Mouse (Mus musculus): Measurements from ENCODE around the gene Bcat1.
"Not testable (repeated sequence)": the region's sequence is repeated elsewhere in the genome, so short reads cannot be mapped to it uniquely, and the experiment has no call there.

The Bcat1 gene

DNA sequence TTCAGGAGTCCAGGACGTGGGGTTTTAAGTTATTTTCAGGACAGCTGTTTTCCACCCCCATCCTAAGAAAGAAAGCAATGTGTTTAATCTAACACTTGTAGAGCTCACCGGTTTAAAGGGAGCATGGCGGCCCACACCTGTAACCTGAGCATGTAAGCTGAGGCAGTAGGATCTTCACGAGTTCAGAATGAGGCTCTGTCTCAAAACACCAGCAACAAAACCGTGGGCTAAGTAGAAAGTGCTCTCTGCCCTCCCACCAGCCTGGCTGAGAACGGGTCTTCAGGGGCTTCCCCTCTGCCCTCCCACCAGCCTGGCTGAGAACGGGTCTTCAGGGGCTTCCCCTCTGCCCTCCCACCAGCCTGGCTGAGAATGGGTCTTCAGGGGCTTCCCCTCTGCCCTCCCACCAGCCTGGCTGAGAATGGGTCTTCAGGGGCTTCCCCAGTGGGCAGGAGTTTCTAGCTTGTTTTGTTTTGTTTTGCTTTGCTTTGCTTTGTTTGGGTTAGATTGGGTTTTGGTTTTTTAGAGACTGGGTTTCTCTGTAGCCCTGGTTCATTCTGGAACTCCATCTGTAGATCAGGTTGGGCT lies 17.1 kb upstream of the Bcat1 start:
- DNase-seq (ENCODE audit: low read depth, low spot score): not testable (repeated sequence)

DNA sequence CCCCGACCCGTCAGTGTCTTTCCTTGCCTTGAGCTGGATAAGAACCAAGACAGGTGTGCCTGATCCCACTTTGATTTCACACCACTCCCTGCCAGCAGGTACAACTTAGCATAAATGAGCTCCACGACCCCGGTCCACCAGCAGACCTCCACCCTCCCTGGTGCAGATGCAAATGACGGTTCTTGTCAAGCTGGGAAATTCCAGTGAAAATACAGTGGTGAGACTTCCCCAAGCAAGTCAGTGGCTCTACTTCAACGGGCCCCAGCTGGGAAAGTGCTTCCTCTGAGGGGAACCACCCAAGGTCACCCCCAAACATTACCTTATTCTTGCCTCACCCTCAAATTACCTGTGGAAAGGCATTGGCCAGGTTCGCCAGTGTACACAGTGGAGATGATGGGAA lies 16.0 kb upstream of the Bcat1 start:
- DNase-seq (ENCODE audit: low read depth, low spot score): no peak

DNA sequence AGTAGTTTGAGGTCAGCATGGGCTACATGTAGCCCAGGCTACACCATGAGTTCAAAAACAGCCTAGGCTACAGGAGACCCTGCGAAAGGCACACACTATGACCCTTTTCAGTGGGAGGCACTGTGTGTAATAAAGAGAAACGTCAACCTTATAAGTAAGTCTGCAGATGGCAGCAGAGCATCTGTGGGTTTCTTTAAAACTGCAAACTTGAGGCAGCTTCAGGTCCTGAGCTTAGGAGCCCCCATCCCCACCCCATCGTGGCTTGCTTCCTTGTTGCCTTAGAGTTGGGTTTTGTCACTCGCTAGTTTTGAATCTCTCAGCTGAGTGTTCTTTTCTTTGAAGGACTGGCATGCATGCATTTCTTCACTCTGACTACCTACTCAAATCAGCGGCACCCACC lies 14.9 kb upstream of the Bcat1 start:
- no peak for DNase-seq (ENCODE audit: low read depth, low spot score)

DNA sequence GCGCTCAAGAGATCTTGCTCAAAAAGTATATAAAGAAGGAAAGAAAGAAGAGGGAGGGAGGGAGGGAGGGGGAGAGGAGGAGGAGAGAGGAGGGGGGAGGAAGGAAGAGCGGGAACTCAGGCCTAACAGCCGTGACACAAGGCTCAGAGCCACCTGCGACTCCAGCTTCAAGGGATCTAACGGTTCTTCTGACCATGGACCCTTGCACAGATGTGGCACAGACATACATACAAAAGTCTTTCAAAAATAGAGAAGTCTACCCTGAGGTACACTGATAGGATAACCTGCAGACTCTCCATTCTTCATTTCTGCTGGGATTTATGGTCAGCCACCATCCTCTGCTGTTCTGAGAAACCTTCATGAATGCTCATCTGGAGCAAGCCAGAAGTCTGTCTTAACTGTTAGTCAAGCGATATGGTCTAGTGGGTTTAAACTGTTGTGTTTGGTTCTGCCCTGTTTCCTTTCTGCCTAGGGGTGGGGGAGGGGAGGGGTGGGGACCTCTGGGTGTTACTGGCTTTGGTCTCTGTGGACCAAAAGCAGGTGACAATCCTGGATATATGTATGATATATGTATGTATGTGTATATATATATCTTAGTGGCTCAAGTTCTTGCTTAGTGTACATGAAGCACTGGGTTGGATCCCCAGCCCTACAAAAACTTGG lies 14.3 kb upstream of the Bcat1 start:
- no peak for DNase-seq (ENCODE audit: low read depth, low spot score)

DNA sequence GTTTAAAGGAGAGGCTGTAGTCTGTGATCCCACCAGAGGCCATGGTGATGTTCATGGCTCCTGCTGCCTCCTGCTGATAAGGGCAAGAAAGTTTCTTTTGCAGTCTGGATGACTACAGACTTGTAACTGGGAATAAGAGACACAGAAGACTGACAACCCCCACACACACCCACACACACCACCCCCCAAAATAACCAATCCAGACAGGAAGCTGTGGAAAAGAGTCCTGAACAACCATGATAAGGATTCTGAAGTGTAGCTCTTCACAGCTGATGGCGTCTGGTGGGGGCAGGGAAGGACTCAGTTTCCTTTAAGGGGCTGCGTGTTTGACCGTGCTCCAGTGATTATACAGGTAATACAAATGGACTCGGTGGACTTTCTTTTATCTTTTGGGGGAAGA lies 13.4 kb upstream of the Bcat1 start:
- no peak for DNase-seq (ENCODE audit: low read depth, low spot score)

DNA sequence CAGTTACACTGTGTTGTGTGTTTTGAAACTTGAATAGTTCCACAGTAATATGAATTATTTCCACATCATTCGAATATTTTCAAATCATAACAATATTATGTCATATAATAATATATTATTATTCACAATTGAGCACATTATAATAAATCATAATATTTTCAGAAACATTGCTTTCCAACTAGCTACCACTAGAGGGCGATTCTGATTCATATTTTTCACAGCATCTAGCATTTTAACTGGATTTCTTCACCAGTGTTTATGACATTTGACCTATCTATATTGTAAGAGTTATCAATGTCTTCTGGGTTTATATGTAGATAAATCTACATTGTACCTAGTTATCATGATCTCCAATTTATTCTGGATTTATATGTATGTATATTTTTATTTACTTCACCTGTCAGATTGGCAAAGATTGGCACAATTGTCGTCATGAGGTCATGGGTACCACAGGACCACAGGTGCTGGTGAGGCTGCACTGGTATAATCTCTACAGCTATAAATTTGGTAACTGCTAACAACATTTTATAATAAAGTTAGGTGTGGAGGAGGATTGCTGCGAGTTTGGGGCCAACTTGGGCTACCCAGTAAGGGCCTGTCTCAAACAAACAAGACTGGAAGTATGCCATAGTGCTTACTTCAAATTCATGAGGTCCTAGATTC lies 12.6 kb upstream of the Bcat1 start:
- DNase-seq (ENCODE audit: low read depth, low spot score): no peak

DNA sequence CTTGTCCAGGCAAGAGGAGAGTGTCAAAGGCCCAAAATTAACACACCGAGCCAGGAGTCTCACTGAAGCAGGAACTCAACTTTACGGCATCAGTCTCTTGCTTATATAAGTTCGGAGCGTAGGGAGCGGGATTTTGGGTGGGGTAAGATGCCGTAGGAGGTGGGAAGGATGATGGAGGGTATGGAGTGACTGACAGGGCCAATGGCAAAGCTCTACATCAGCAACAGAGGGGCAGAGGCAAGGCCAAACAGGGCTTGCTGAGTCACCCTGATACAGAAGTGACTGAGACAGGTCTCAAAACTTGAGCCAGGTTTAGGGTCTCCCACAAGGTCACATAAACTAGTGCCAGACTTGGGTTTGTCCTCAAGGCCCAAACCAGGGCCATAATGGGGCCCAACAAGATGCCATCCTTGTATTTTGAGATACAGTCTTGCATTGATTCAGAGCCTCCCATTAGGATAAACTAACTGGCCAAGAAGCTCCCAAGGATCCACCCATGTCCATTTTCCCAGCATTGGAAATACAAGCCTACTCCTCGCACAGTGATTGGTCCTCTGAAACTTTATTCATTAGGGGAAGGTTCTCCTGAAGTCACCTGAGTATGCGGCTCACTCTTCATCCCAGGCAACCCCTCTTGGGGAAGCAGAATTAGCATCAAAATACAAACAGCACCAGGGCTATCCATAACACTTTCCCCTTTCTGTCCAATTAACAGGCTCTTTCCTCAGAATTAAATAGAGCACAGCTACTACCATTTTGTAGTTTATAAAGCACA lies 8.5 kb upstream of the Bcat1 start:
- no peak for DNase-seq (ENCODE audit: low read depth, low spot score)

DNA sequence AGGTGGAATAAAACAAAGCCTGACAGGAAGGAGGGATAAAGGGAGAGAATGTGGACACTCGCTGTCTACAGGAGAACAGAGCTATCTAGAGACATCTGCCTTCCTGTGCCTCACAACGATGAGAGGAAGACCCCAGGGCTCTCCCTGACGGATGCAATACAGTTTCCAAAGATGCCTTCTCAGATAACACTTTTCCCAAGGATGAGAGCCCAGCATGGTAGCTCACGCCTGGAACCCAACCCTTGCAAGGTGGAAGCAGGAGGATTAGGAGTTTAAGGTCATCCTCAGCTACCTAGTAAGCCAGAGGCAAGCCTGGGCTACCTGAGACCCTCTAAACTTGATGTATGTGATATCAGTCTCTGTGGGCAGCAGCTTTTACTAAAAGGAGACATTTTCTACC lies 5.7 kb upstream of the Bcat1 start:
- no peak for DNase-seq (ENCODE audit: low read depth, low spot score)

DNA sequence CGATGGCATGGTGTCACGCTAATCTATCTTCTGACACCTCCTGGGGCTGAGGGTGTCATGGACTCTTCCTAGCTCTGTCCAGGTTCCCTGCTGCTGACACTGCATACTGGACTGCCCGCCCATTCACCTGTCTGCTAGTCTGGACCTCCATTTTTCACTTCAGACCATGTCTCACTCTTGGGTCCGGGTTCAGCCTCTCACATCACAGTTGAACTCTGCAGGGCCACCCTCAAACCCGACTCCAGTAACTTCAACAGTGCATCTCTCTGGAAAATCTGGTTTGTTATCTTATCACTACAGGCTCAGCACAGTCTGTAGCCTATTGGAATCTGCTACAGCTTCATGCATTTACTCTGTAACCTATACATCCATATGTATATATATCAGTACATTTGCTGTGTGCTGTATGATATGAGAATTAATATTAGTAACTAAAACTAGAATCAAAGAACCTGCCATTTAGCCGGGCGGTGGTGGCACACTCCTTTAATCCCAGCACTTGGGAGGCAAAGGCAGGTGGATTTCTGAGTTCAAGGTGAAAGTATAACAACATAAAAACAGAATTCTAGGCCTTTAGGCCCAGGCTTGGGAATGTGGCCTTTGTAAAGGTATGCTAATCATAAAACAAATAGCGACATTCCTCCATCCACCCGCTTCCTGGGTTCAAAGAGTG lies 3.2 kb upstream of the Bcat1 start:
- DNase-seq (ENCODE audit: low read depth, low spot score): no peak

DNA sequence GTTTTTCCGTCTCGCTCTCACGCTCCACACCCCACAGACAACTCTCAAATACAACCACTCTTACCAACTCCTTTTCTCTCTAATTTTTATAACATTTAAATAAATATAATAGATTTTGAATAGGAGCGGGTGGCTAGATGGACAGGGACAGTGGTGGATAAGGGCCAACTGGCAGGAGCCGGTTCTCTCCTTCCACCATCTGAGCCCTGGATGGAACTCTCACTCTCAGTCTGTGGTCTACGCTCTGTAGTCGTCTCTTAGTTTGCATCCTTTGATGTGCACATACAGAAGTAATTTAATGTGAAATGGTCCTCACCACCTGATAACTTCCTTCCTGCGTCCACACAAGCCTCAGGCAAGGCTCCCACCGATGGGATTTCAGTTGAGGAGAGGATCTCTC lies 302 bp upstream of the Bcat1 start:
- no peak for DNase-seq (ENCODE audit: low read depth, low spot score)

DNA sequence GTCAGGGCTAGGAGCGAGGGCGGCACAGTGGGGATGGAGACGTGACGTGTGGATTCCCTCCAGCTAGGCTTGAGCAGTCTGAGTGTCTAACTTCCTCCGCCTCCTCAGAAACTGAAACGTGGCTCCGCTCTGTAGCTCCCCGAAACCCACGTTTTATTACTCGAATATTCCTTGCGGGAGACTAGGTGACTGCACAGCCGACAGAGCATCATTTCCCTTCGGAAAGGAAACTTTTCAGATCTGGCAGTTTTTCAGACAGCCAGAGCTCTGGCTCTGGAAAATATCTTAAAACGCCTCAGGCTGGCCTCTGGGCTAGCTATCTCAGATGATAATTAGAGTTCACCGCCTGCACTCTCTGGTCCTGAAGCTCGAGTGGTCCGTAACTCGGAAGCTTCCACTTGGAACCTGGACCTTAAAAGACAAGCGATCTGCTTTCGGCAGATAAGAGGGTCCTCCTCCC lies 866 bp downstream of the Bcat1 start:
- no peak for DNase-seq (ENCODE audit: low read depth, low spot score)

DNA sequence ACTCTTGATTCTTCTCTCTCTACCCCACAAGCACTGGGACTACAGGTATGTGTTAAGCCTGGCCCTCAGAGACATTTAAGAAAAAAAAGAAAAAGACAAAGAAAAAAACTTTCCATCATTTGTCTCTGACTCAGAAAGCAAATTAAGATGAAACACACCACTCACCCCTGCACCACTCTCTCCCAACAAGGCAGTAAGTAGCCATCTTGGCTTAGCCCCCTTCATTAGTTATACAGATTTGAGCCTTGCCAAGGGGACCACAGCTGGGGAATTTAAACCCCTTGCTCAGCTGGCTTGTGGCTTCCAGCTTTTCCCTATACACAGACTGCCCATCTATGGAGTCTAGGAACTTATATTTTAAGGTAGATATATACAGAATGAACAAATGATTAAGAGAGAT lies 1.5 kb downstream of the Bcat1 start:
- no peak for DNase-seq (ENCODE audit: low read depth, low spot score)

DNA sequence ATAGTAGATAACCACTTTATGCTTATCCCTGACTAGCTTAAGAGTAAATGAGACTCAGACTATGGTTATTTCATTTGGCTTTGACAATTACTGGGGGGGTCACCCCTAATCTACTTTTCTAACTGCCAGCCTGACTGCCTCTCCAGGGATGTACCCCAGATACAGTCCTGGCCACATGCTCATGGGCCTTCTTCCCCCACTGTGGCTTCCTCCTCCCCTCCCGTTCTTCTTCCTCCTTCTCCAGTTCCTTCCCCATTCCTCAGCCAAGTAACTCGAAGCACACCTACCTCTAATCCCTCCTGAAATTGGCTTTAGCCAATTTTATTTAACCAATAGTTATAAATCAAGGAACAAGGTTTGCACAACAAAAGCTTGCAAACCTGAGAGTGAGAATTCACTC lies 6.1 kb downstream of the Bcat1 start:
- no peak for DNase-seq (ENCODE audit: low read depth, low spot score)

DNA sequence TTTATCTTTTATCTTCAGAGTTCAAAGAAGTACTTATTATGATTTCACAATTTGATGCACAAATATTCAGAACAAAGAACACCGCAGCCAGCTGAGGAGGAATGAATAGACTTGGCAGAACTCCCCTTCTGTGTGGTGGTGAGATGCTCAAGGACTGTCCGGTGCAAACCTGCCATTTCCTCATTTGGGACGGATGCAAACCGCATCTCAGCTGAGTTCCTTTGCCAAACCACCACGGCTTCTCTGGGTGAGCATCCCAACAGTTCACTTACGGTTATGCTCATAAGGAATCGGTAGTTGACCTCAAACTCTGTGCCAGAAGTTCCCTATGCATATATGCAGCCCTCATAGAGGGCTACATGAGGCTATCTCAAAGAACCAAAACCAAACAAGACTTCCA lies 6.6 kb downstream of the Bcat1 start:
- no peak for DNase-seq (ENCODE audit: low read depth, low spot score)

DNA sequence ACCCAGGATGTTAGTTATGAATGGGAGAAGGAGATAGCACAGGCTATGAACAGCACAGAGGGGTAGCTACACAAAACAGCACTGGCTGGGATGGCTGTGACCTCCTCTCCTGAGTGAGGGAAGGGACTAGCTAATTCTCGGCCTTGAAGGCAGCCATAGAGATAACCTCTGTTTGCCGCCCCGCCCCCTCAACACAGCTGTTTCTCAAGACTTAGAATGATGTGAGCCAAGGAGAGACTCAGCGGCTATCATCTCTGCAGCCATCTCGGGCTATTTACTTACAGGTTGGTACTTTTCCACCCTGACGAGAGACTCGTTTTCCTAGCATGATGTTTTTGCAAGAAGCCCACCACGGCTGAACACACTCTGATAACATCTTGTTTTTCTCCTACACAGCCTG lies 8.3 kb downstream of the Bcat1 start:
- DNase-seq (ENCODE audit: low read depth, low spot score): no peak

DNA sequence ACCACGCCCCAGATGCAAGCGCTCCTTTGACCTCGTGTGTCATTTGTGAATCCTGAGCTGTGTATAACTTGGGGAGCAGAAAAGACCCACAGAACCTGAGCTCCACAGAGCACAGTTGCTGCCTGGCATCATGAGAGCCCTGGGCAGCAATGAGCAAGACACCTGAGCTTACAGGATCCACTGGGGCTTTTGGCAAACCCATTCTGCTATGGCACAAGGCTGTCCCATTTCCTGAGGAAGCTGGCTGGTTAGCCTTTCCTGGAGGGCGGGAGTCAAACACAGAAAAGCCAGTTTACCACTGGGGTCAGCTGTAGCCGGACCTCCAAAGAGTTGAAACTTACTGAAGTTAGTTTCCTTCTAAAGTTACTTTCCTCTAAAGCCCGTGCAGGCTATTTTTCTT lies 9.6 kb downstream of the Bcat1 start:
- DNase-seq (ENCODE audit: low read depth, low spot score): no peak

DNA sequence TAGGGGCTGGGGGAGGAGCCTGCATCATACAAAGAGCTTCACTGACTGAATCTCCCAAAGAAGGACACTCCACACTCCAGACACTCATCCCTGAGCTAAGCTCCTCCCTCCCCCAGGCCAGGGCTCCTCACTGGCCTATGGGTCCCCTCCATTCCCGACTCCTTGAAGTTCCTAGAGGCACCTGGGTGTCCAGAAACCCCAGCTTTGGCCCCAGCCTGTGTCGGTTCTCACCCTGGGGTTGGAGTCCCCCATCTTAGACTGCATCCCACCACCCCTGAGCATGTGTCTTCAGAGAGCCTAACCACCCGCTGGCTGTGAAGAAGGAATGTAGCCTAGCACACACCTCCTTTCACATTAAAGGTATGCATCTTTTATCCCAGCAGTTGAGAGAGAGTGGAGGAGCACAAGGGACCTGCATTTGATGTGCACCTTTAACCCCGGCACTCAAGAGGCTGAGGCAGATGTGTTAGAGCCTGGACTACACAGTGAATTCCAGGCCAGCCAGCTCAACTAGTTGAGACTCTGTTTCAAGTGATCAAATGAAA lies 10.6 kb downstream of the Bcat1 start:
- no peak for DNase-seq (ENCODE audit: low read depth, low spot score)

DNA sequence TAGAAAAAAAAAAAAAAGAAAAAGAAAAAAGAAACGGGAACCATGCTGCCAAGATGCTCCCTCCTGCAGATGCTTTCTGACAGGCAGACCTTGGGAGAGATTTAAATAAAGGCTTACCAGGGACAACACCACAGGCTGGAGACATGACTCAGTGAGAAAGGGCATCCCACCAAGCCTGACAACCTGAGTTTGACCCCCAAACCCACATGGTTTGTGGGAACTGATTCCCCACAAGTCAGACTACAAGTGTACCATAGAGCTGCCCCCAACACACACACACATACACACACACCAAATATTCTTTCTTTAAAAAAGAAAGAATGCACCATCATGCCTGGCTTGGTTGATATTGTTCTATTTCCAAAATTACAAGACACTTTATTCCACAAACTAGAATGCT lies 11.9 kb downstream of the Bcat1 start:
- DNase-seq (ENCODE audit: low read depth, low spot score): no peak

DNA sequence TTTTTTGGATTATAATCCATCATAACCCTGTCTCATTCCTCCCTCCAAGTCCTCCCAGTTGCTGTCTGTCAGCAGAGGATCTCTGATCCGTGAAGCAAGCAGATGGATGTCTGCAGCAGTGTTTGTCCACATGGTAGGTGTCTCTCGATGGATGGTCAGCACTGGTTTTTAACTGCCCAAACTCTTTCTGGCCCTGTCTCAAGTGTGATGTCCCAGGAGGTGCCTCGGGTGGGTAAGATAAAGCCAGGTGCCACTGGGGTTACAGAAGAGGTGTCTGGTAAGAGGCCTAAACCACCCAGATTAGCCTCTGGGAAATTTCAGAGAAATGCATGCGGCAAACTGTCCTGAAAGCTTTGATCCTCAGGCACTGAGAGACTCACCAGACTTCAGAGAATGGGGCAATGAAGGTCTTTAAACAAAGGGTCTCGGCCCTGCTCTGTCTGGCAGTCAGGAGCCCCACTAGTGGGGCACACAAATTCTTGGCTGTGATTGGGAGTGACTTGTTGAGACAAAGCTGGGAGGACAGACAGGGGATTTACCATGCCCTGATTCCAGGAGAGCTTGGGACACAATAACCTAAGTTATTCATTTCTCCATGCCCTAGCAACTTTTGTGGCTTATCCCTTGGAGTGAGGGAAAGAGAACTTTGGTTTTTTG lies 12.6 kb downstream of the Bcat1 start:
- no peak for DNase-seq (ENCODE audit: low read depth, low spot score)

DNA sequence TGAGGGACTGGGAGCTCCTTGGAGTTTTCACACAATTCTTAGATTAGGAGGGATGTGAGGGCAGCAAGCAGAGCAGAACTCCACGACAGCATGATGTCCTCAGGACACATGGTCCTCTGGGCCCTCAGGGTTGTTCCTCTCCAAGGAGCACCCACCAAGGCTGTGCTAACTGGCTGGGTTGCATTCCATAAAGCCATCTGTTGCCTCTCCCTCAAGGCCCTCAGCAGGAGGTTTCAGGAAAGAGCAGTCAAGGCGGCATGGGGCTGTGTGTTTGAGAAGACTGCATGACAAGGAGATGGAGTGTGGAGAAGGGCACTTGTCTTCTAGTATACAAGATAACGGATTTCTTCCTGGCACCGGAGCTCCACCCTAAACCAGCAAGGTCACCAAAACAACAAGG lies 13.2 kb downstream of the Bcat1 start:
- no peak for DNase-seq (ENCODE audit: low read depth, low spot score)

DNA sequence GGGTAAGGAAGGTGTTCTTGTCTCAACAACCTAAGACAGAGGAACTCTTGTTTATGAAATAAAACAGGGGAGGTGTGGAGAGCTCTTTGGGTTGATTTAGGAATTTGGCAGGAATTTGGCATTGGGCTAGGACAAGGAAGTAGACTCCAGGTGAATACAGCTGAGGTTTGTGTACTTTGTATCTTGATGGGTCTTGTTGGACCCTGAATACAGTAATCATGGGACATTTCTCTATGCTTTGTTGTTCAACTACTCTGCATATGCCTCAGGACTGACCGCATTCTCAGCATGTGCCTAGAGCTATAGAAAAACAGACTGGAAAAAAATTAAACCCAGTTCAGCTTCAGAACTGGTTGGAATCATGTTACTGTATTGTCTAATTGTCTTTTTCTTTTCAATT lies 14.6 kb downstream of the Bcat1 start:
- DNase-seq (ENCODE audit: low read depth, low spot score): no peak
